Mouse (Mus musculus) embryonic fibroblast, embryonic 13.5 days (primary cell): ENCODE data around the gene Krt17. TPM values are rescaled to one million over a fixed set of nuclear protein-coding genes. Genes with fewer than 3 reads are reported as not detected.

ENCODE experiments used
- H3K27ac ChIP-seq: 2 replicates; pipeline ENCODE4 v1.5.1; 2012; ENCODE audit warnings: low read length, control low read depth, inconsistent platforms; ENCODE audit not compliant: insufficient read depth
- H3K4me1 ChIP-seq: 2 replicates; pipeline ENCODE4 v1.6.1; 2011; ENCODE audit warnings: low read length; ENCODE audit not compliant: control insufficient read depth, insufficient read depth
- H3K4me3 ChIP-seq: 2 replicates; pipeline ENCODE4 v1.5.1; 2011; ENCODE audit warnings: mild to moderate bottlenecking, control low read depth, low read length; ENCODE audit not compliant: insufficient read depth
- CTCF ChIP-seq: IDR thresholded peaks from 2 replicates; pipeline ENCODE4 v1.5.1; 2011; ENCODE audit warnings: mild to moderate bottlenecking, control low read depth, low read length, moderate library complexity, borderline replicate concordance; ENCODE audit not compliant: insufficient read depth
- POLR2A ChIP-seq: IDR thresholded peaks from 2 replicates; pipeline ENCODE4 v1.6.1; 2011; ENCODE audit warnings: low read depth, mild to moderate bottlenecking, control low read depth, low read length, moderate library complexity
- polyA plus RNA-seq: library from polyadenylated mRNA; stranded (reverse); fragments of >200 nt; gene quantifications from 2 replicates; pipeline ENCODE4 v1.2.4, GENCODE M21; 2011; ENCODE audit warnings: low read depth; ENCODE audit not compliant: missing spikeins, insufficient read length

Gene Krt17
- polyA plus RNA-seq, 1 experiment = not detected

GRCm38 (mm10) chr11:100288942-100289341 is 28.1 kb upstream of the Krt17 start:
- Histone ChIP-seq H3K4me3 (no peak overlapping the region), H3K27ac (no peak overlapping the region), H3K4me1 (peaks cover 4% of the 10 kb centered on the region)
- no peak for TF ChIP-seq POLR2A
- no peak for TF ChIP-seq CTCF

- Histone ChIP-seq H3K27ac (no peak overlapping the region), H3K4me3 (no peak overlapping the region), H3K4me1 (peaks cover 4% of the 10 kb centered on the region)
- TF ChIP-seq CTCF = no peak
- TF ChIP-seq POLR2A = no peak
These were observed 26.2 kb upstream of the Krt17 start for GRCm38 (mm10) chr11:100287024-100287423.

GRCm38 (mm10) chr11:100284988-100285387 is 24.2 kb upstream of the Krt17 start:
- Histone ChIP-seq H3K27ac (no peak overlapping the region), H3K4me1 (peaks cover 4% of the 10 kb centered on the region; the same call in 1 of the 2 replicates), H3K4me3 (no peak overlapping the region)
- TF ChIP-seq CTCF = no peak

- Histone ChIP-seq H3K4me3 (no peak overlapping the region), H3K27ac (no peak overlapping the region), H3K4me1 (peaks cover 4% of the 10 kb centered on the region; the same call in 1 of the 2 replicates)
- no peak for TF ChIP-seq POLR2A
- TF ChIP-seq CTCF = peak; percentile 89
These were observed 21.7 kb upstream of the Krt17 start for GRCm38 (mm10) chr11:100282549-100282948.

- no peak for TF ChIP-seq POLR2A
- TF ChIP-seq CTCF = no peak
- no peak overlapping the region for H3K4me3 ChIP-seq
- no peak overlapping the region for H3K27ac ChIP-seq
- peaks cover 2% of the 10 kb centered on the region; the same call in 1 of the 2 replicates for H3K4me1 ChIP-seq
These were observed 21.0 kb upstream of the Krt17 start for GRCm38 (mm10) chr11:100281596-100282544.

GRCm38 (mm10) chr11:100278759-100279158 is 17.9 kb upstream of the Krt17 start:
- TF ChIP-seq CTCF = no peak
- no peak for TF ChIP-seq POLR2A
- Histone ChIP-seq H3K4me3 (no peak overlapping the region), H3K4me1 (no peaks in the 10 kb centered on the region), H3K27ac (no peak overlapping the region)

- Histone ChIP-seq H3K4me3 (no peak overlapping the region), H3K4me1 (no peaks in the 10 kb centered on the region), H3K27ac (no peak overlapping the region)
- TF ChIP-seq CTCF (no peak), POLR2A (no peak)
These were observed 17.1 kb upstream of the Krt17 start for GRCm38 (mm10) chr11:100277726-100278480.

- no peak overlapping the region for H3K27ac ChIP-seq
- H3K4me3 ChIP-seq = no peak overlapping the region
- no peaks in the 10 kb centered on the region for H3K4me1 ChIP-seq
- TF ChIP-seq CTCF (no peak), POLR2A (no peak)
These were observed 14.6 kb upstream of the Krt17 start for GRCm38 (mm10) chr11:100275466-100275865.

- H3K4me3 ChIP-seq = no peak overlapping the region
- H3K27ac ChIP-seq = no peak overlapping the region
- TF ChIP-seq POLR2A = no peak
- no peak for TF ChIP-seq CTCF
- no peaks in the 10 kb centered on the region for H3K4me1 ChIP-seq
These were observed 13.9 kb upstream of the Krt17 start for GRCm38 (mm10) chr11:100274719-100275118.
